Mouse (Mus musculus): ENCODE data around the gene Olfr68. TPM values are rescaled to one million over a fixed set of nuclear protein-coding genes. Genes with fewer than 3 reads are reported as not detected.
"Not testable (repeated sequence)": the region's sequence is repeated elsewhere in the genome, so short reads cannot be mapped to it uniquely, and the experiment has no call there.

Gene Olfr68
- polyA plus RNA-seq (2015; fragmentation: Nextera tagmentation; extraction: Ambion mirVana), result not detected in 2 replicates

DNA sequence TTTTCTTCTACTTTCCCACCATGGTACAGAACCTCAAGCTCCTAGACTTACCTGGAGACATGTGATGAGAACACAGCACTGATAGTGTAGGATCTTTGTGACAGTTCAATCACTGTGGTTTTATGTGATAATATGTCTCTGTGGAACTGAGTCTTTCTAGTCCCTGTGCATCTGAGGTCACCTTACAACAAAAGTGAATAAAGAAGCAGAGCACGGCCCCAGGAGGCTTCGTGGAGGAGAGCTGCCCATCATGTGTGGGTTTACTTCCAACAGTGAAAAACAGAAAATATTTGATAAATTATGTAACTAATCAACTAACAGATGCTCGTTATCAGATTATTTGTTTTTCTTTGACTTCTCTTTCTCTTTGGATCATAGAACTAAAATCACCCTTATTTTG lies at the start of gene Olfr68:
Olfr68 (minus strand) TSS at position 101 of the 400 bp plus-strand sequence.
- Histone ChIP-seq H3K9ac (ENCODE audit: low read depth, low read length) (no peak within 1 kb of the TSS), H3K4me2 (ENCODE audit: low read length) (no peak within 1 kb of the TSS), H3K4me1 (ENCODE audit: control insufficient read depth, insufficient read depth, low read length) (no peaks in the 10 kb centered on the region), H3K27ac (ENCODE audit: low read length) (no peak within 1 kb of the TSS), H3K4me3 (ENCODE audit: low read depth, low read length) (no peak within 1 kb of the TSS), H3K9me3 (replicated peaks; ENCODE audit: control insufficient read depth, low read length, poor library complexity, severe bottlenecking) (no peaks in the 10 kb centered on the region), H3K27me3 (ENCODE audit: control insufficient read depth, insufficient read depth, low read depth, low read length) (no peaks in the 10 kb centered on the region), H3K36me3 (ENCODE audit: control insufficient read depth, insufficient read depth, low read length) (no peaks in the 10 kb centered on the region)
- 74% methylated on average over 3 of the region's 3 CpGs for WGBS
- ATAC-seq, result no peak

DNA sequence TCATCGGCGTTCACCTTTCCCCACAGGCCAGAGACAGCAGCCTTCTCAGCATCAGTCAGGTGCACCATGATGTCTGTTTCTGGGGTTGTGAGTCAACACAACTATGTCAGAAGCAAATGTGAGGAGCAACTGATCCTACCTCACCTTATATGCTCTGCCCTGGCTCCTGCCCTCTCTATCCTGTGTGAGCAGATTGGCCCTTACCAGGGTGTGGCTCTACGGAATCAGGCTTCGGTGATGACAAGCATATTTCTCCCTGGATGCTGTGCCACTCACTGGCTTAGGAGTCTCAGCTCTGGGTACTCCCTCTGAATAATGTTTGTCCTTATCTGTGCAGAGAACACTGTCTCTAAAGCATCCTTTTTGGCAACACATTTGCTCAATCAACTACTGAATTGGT lies 48.3 kb upstream of the Olfr68 start, which contains the start of gene Hbb-bs:
Hbb-bs (minus strand) TSS at position 289 of the 400 bp plus-strand sequence.
- no peaks in the 10 kb centered on the region for H3K36me3 ChIP-seq (ENCODE audit: control insufficient read depth, insufficient read depth, low read length)
- no peak for ATAC-seq
- H3K4me1 ChIP-seq (ENCODE audit: control insufficient read depth, insufficient read depth, low read length), result no peaks in the 10 kb centered on the region
- WGBS, result 95% methylated on average over 4 of the region's 4 CpGs
- no peak within 1 kb of the TSS for H3K4me2 ChIP-seq (ENCODE audit: low read length)
- no peak within 1 kb of the TSS for H3K27ac ChIP-seq (ENCODE audit: low read length)
- H3K9me3 ChIP-seq (replicated peaks; ENCODE audit: control insufficient read depth, low read length, poor library complexity, severe bottlenecking), result no peaks in the 10 kb centered on the region
- H3K27me3 ChIP-seq (ENCODE audit: control insufficient read depth, insufficient read depth, low read depth, low read length), result no peaks in the 10 kb centered on the region
- no peak within 1 kb of the TSS for H3K4me3 ChIP-seq (ENCODE audit: low read depth, low read length)
- no peak within 1 kb of the TSS for H3K9ac ChIP-seq (ENCODE audit: low read depth, low read length)

DNA sequence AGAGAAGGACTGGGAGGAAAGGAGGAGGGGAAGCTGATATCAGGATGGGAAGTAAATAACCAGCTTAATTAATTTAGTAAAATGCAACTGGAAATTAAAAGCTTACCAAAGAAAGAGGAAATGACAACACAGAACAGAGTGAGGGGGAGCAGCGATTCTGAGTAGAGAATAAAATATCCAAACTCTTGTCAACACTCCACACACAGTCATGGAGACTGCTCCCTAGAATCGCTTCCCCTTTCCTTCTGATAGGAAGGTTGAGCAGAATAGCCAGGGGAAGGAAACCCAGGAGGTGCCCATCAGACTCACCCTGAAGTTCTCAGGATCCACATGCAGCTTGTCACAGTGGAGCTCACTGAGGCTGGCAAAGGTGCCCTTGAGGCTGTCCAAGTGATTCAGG lies 47.6 kb upstream of the Olfr68 start:
- not testable (repeated sequence) for H3K27ac ChIP-seq (ENCODE audit: low read length); H3K9me3 ChIP-seq (replicated peaks; ENCODE audit: control insufficient read depth, low read length, poor library complexity, severe bottlenecking); ATAC-seq; H3K4me3 ChIP-seq (ENCODE audit: low read depth, low read length); H3K4me2 ChIP-seq (ENCODE audit: low read length); H3K4me1 ChIP-seq (ENCODE audit: control insufficient read depth, insufficient read depth, low read length); H3K27me3 ChIP-seq (ENCODE audit: control insufficient read depth, insufficient read depth, low read depth, low read length); H3K36me3 ChIP-seq (ENCODE audit: control insufficient read depth, insufficient read depth, low read length); H3K9ac ChIP-seq (ENCODE audit: low read depth, low read length)
- no CpG with 5 or more reads among the region's 2 CpGs for WGBS

DNA sequence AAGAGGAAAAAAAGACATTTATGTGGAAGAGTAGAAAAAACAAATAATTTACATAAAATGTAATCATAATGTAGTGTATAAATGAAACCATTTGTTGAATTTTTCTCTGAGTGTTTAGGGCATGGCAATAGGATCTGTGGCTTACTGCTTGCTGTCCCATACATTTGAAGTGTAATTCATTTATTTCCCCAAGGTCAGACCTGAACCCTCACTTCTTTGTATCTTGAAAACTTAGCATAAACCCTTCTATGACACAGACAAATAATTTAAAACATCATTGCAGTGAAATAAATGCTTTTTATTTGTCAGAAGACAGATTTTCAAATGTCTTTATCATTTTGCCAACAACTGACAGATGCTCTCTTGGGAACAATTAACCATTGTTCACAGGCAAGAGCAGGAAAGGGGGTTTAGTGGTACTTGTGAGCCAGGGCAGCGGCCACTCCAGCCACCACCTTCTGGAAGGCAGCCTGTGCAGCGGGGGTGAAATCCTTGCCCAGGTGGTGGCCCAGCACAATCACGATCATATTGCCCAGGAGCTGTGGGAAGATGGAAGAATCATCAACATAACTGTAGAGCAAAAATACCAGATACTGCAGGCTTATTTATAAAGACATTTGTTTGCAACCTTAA lies 46.9 kb upstream of the Olfr68 start:
- H3K36me3 ChIP-seq (ENCODE audit: control insufficient read depth, insufficient read depth, low read length), result no peaks in the 10 kb centered on the region
- no peak overlapping the region for H3K9ac ChIP-seq (ENCODE audit: low read depth, low read length)
- H3K4me2 ChIP-seq (ENCODE audit: low read length), result no peak overlapping the region
- no peaks in the 10 kb centered on the region for H3K27me3 ChIP-seq (ENCODE audit: control insufficient read depth, insufficient read depth, low read depth, low read length)
- ATAC-seq, result no peak
- H3K4me3 ChIP-seq (ENCODE audit: low read depth, low read length), result no peak overlapping the region
- H3K27ac ChIP-seq (ENCODE audit: low read length), result no peak overlapping the region
- WGBS, result 45% methylated on average over 3 of the region's 3 CpGs
- H3K9me3 ChIP-seq (replicated peaks; ENCODE audit: control insufficient read depth, low read length, poor library complexity, severe bottlenecking), result no peaks in the 10 kb centered on the region
- no peaks in the 10 kb centered on the region for H3K4me1 ChIP-seq (ENCODE audit: control insufficient read depth, insufficient read depth, low read length)

DNA sequence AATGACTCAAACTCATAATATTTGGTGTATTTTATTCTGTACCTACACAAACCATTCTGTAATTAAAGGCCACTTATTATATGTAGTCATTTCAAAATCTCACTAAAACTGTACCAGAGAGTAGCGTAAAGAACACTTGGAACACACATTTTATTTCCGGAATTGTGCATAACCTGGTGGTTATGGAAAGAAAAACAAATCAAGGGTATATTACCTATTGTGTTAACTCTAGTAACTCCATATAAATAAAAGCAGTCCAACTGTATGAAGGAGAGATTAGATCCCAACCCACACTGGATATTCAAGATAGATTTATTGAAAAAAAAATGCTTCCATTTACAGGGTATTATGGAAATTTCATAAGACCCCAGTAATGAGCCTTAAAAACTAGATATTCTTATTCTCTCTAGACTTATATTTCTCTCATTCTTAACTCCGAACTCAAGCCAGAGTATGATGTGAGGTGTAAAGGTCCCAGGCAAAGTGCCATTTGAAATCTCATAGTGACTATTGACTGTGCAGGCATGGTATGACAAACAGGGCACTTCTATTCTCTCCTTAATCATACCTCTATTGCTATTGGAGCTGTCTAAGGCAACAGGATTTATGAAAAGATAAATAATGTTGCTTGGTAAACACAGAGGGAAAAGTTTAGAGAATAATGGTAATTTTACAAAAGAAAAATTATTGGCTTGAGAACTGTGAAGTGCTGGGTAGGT lies 46.2 kb upstream of the Olfr68 start:
- no peak for ATAC-seq
- 97% methylated on average over 3 of the region's 3 CpGs for WGBS
- H3K4me3 ChIP-seq (ENCODE audit: low read depth, low read length), result no peak overlapping the region
- no peaks in the 10 kb centered on the region for H3K27me3 ChIP-seq (ENCODE audit: control insufficient read depth, insufficient read depth, low read depth, low read length)
- no peaks in the 10 kb centered on the region for H3K4me1 ChIP-seq (ENCODE audit: control insufficient read depth, insufficient read depth, low read length)
- no peak overlapping the region for H3K9ac ChIP-seq (ENCODE audit: low read depth, low read length)
- no peak overlapping the region for H3K27ac ChIP-seq (ENCODE audit: low read length)
- no peaks in the 10 kb centered on the region for H3K9me3 ChIP-seq (replicated peaks; ENCODE audit: control insufficient read depth, low read length, poor library complexity, severe bottlenecking)
- H3K4me2 ChIP-seq (ENCODE audit: low read length), result no peak overlapping the region
- no peaks in the 10 kb centered on the region for H3K36me3 ChIP-seq (ENCODE audit: control insufficient read depth, insufficient read depth, low read length)

DNA sequence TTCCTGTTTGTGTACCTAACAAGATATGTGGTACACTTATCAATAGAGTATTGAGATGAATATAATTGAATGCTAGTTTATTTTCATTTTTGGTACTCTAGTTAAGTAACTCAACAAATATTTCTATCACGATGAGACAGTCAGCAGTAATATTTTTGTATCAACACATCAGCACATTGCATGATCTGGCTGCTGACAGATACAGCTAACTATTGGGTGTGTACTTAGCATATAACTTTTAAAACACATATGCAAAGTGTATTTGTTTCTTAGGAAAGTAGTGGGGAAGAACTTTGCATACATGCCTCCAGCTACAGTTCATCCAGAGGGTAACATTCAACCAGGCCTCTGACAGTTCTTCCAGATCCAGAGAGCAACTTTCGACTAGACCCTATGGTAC lies 45.1 kb upstream of the Olfr68 start:
- H3K27me3 ChIP-seq (ENCODE audit: control insufficient read depth, insufficient read depth, low read depth, low read length), result no peaks in the 10 kb centered on the region
- no peaks in the 10 kb centered on the region for H3K4me1 ChIP-seq (ENCODE audit: control insufficient read depth, insufficient read depth, low read length)
- no peaks in the 10 kb centered on the region for H3K9me3 ChIP-seq (replicated peaks; ENCODE audit: control insufficient read depth, low read length, poor library complexity, severe bottlenecking)
- no peak overlapping the region for H3K27ac ChIP-seq (ENCODE audit: low read length)
- WGBS, result 94% methylated on average over 2 of the region's 2 CpGs
- ATAC-seq, result no peak
- no peak overlapping the region for H3K9ac ChIP-seq (ENCODE audit: low read depth, low read length)
- no peak overlapping the region for H3K4me2 ChIP-seq (ENCODE audit: low read length)
- no peak overlapping the region for H3K4me3 ChIP-seq (ENCODE audit: low read depth, low read length)
- H3K36me3 ChIP-seq (ENCODE audit: control insufficient read depth, insufficient read depth, low read length), result no peaks in the 10 kb centered on the region

DNA sequence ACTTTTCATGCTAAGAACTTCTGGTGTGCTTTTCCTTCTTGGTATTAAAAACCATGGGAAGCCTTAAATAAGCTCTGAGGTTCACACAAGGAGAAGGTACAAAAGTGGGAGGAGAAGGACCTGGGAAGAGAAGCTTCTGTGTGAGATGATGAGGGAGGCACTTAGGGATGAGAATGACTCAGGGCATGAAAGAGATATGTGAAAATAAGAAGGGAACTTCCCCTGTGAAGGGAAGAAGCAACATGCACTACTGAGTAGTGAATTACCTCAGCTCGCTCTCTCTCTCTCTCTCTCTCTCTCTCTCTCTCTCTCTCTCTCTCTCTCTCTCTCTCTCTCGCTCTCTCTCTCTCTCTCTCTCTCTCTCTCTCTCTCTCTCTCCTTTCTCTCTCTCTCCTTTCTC lies 35.6 kb upstream of the Olfr68 start:
- not testable (repeated sequence) for H3K27ac ChIP-seq (ENCODE audit: low read length); H3K9ac ChIP-seq (ENCODE audit: low read depth, low read length); H3K9me3 ChIP-seq (replicated peaks; ENCODE audit: control insufficient read depth, low read length, poor library complexity, severe bottlenecking); H3K36me3 ChIP-seq (ENCODE audit: control insufficient read depth, insufficient read depth, low read length); H3K4me1 ChIP-seq (ENCODE audit: control insufficient read depth, insufficient read depth, low read length); H3K4me2 ChIP-seq (ENCODE audit: low read length); H3K27me3 ChIP-seq (ENCODE audit: control insufficient read depth, insufficient read depth, low read depth, low read length); ATAC-seq; H3K4me3 ChIP-seq (ENCODE audit: low read depth, low read length)
- 100% methylated on average over 1 of the region's 2 CpGs for WGBS

DNA sequence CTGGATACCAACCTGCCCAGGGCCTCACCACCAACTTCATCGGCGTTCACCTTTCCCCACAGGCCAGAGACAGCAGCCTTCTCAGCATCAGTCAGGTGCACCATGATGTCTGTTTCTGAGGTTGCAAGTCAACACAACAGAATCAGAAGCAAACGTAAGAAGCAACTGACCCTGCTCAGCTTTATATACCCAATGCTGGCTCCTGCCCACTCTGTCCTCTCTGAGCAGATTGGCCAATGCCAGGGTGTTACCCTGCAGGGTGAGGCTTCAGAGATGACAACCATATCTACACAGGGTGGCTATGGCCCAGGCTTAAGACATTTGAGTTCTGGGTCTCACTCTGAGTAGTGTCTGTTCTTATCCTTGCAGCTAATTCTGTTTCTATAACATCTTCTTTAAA lies 34.3 kb upstream of the Olfr68 start, which contains the start of gene Hbb-bt:
Hbb-bt (minus strand) TSS at position 231 of the 400 bp plus-strand sequence.
- H3K4me2 ChIP-seq (ENCODE audit: low read length), result no peak within 1 kb of the TSS
- H3K9me3 ChIP-seq (replicated peaks; ENCODE audit: control insufficient read depth, low read length, poor library complexity, severe bottlenecking), result no peaks in the 10 kb centered on the region
- no peak for ATAC-seq
- H3K4me3 ChIP-seq (ENCODE audit: low read depth, low read length), result no peak within 1 kb of the TSS
- H3K27ac ChIP-seq (ENCODE audit: low read length), result no peak within 1 kb of the TSS
- H3K9ac ChIP-seq (ENCODE audit: low read depth, low read length), result no peak within 1 kb of the TSS
- H3K4me1 ChIP-seq (ENCODE audit: control insufficient read depth, insufficient read depth, low read length), result no peaks in the 10 kb centered on the region
- H3K27me3 ChIP-seq (ENCODE audit: control insufficient read depth, insufficient read depth, low read depth, low read length), result no peaks in the 10 kb centered on the region
- WGBS, result 95% methylated on average over 3 of the region's 3 CpGs
- no peaks in the 10 kb centered on the region for H3K36me3 ChIP-seq (ENCODE audit: control insufficient read depth, insufficient read depth, low read length)

DNA sequence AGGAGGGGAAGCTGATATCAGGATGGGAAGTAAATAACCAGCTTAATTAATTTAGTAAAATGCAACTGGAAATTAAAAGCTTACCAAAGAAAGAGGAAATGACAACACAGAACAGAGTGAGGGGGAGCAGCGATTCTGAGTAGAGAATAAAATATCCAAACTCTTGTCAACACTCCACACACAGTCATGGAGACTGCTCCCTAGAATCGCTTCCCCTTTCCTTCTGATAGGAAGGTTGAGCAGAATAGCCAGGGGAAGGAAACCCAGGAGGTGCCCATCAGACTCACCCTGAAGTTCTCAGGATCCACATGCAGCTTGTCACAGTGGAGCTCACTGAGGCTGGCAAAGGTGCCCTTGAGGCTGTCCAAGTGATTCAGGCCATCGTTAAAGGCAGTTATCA lies 33.7 kb upstream of the Olfr68 start:
- H3K4me1 ChIP-seq (ENCODE audit: control insufficient read depth, insufficient read depth, low read length); H3K4me2 ChIP-seq (ENCODE audit: low read length); H3K36me3 ChIP-seq (ENCODE audit: control insufficient read depth, insufficient read depth, low read length); H3K27ac ChIP-seq (ENCODE audit: low read length); H3K4me3 ChIP-seq (ENCODE audit: low read depth, low read length); H3K9me3 ChIP-seq (replicated peaks; ENCODE audit: control insufficient read depth, low read length, poor library complexity, severe bottlenecking); H3K27me3 ChIP-seq (ENCODE audit: control insufficient read depth, insufficient read depth, low read depth, low read length); H3K9ac ChIP-seq (ENCODE audit: low read depth, low read length); ATAC-seq: not testable (repeated sequence)
- WGBS, result no CpG with 5 or more reads among the region's 3 CpGs

Data from midbrain, embryonic 16.5 days (tissue).